Mouse (Mus musculus): ENCODE results near the gene Mdk. TPM values are rescaled to one million over a fixed set of nuclear protein-coding genes. Genes with fewer than 3 reads are reported as not detected.

The Mdk gene
- polyA plus RNA-seq, 1 experiment from 2014 or later = 293 TPM

GRCm38 (mm10) chr2:91945483-91945882 is 13.4 kb upstream of the Mdk start, which contains the start of gene Gm9821:
Gene Gm9821, plus strand, starts transcription at chr2:91945703.
- no peak within 1 kb of the TSS for H3K4me3 ChIP-seq
- no peaks in the 10 kb centered on the region for H3K27me3 ChIP-seq
- no peak for ATAC-seq (replicated peaks; ENCODE audit: insufficient number of reproducible peaks, insufficient read depth, low FRiP score, low read depth)
- peaks cover 17% of the 10 kb centered on the region for H3K36me3 ChIP-seq
- no peaks in the 10 kb centered on the region for H3K9me3 ChIP-seq (replicated peaks)
- no peak within 1 kb of the TSS for H3K9ac ChIP-seq
- 0 out of 2 replicates have a peak within 1 kb of the TSS, but pooled peaks have one; percentile 9 for H3K27ac ChIP-seq
- peaks cover 69% of the 10 kb centered on the region for H3K4me1 ChIP-seq (replicated peaks)
- 90% methylated on average over 18 of the region's 18 CpGs for WGBS
- H3K4me2 ChIP-seq = peak within 1 kb of the TSS; percentile 48

GRCm38 (mm10) chr2:91944170-91944950 is 12.3 kb upstream of the Mdk start:
- Histone ChIP-seq H3K27me3 (no peaks in the 10 kb centered on the region), H3K4me1 (replicated peaks) (peaks cover 57% of the 10 kb centered on the region), H3K4me3 (no peak overlapping the region), H3K27ac (0 out of 2 replicates have a peak overlapping the region, but pooled peaks have one; percentile 9), H3K9ac (no peak overlapping the region), H3K36me3 (peaks cover 28% of the 10 kb centered on the region), H3K9me3 (replicated peaks) (no peaks in the 10 kb centered on the region), H3K4me2 (0 out of 2 replicates have a peak overlapping the region, but pooled peaks have one; percentile 2)
- 43% methylated on average over 13 of the region's 13 CpGs for WGBS
- ATAC-seq (replicated peaks; ENCODE audit: insufficient number of reproducible peaks, insufficient read depth, low FRiP score, low read depth) = peak; percentile 58

- H3K9ac ChIP-seq = no peak overlapping the region
- no peak for ATAC-seq (replicated peaks; ENCODE audit: insufficient number of reproducible peaks, insufficient read depth, low FRiP score, low read depth)
- peaks cover 49% of the 10 kb centered on the region for H3K36me3 ChIP-seq
Measured at GRCm38 (mm10) chr2:91942356-91942755, 10.3 kb upstream of the Mdk start.

GRCm38 (mm10) chr2:91939303-91939935 is 7.3 kb upstream of the Mdk start:
- no peak overlapping the region for H3K9ac ChIP-seq
- H3K9me3 ChIP-seq (replicated peaks) = no peaks in the 10 kb centered on the region
- peaks cover 10% of the 10 kb centered on the region for H3K4me1 ChIP-seq (replicated peaks)
- WGBS = 85% methylated on average over 15 of the region's 15 CpGs
- H3K27ac ChIP-seq = no peak overlapping the region
- peaks cover 77% of the 10 kb centered on the region for H3K36me3 ChIP-seq
- no peak overlapping the region for H3K4me2 ChIP-seq
- no peaks in the 10 kb centered on the region for H3K27me3 ChIP-seq
- no peak for ATAC-seq (replicated peaks; ENCODE audit: insufficient number of reproducible peaks, insufficient read depth, low FRiP score, low read depth)
- H3K4me3 ChIP-seq = no peak overlapping the region

More at GRCm38 (mm10) chr2:91942356-91942755, 10.3 kb upstream of the Mdk start:
- Histone ChIP-seq H3K4me1 (replicated peaks) (peaks cover 37% of the 10 kb centered on the region), H3K4me2 (no peak overlapping the region), H3K27ac (no peak overlapping the region), H3K27me3 (no peaks in the 10 kb centered on the region), H3K9me3 (replicated peaks) (no peaks in the 10 kb centered on the region), H3K4me3 (no peak overlapping the region)
- 42% methylated on average over 6 of the region's 6 CpGs for WGBS

- no peak overlapping the region for H3K9ac ChIP-seq
- H3K27me3 ChIP-seq = no peaks in the 10 kb centered on the region
- H3K4me3 ChIP-seq = no peak overlapping the region
- WGBS = 93% methylated on average over 7 of the region's 7 CpGs
- no peak for ATAC-seq (replicated peaks; ENCODE audit: insufficient number of reproducible peaks, insufficient read depth, low FRiP score, low read depth)
- H3K27ac ChIP-seq = no peak overlapping the region
- no peaks in the 10 kb centered on the region for H3K9me3 ChIP-seq (replicated peaks)
- peaks cover 30% of the 10 kb centered on the region for H3K4me1 ChIP-seq (replicated peaks)
- H3K4me2 ChIP-seq = no peak overlapping the region
- peaks cover 72% of the 10 kb centered on the region for H3K36me3 ChIP-seq
Measured at GRCm38 (mm10) chr2:91936154-91936553, 4.1 kb upstream of the Mdk start.

- Histone ChIP-seq H3K4me3 (no peak overlapping the region), H3K9me3 (replicated peaks) (no peaks in the 10 kb centered on the region), H3K4me1 (replicated peaks) (peaks cover 40% of the 10 kb centered on the region), H3K4me2 (no peak overlapping the region), H3K9ac (no peak overlapping the region), H3K36me3 (peaks cover 63% of the 10 kb centered on the region), H3K27me3 (no peaks in the 10 kb centered on the region), H3K27ac (no peak overlapping the region)
- 88% methylated on average over 9 of the region's 9 CpGs for WGBS
- ATAC-seq (replicated peaks; ENCODE audit: insufficient number of reproducible peaks, insufficient read depth, low FRiP score, low read depth) = no peak
Measured at GRCm38 (mm10) chr2:91934826-91935525, 2.9 kb upstream of the Mdk start.

GRCm38 (mm10) chr2:91934016-91934415 is 1.9 kb upstream of the Mdk start:
- Histone ChIP-seq H3K9ac (no peak overlapping the region), H3K27me3 (peaks cover under 1% of the 10 kb centered on the region; the same call in 1 of the 2 replicates), H3K36me3 (peaks cover 53% of the 10 kb centered on the region), H3K4me1 (replicated peaks) (peaks cover 43% of the 10 kb centered on the region), H3K4me3 (no peak overlapping the region), H3K4me2 (no peak overlapping the region), H3K9me3 (replicated peaks) (no peaks in the 10 kb centered on the region), H3K27ac (no peak overlapping the region)
- no peak for ATAC-seq (replicated peaks; ENCODE audit: insufficient number of reproducible peaks, insufficient read depth, low FRiP score, low read depth)
- WGBS = 30% methylated on average over 8 of the region's 8 CpGs

GRCm38 (mm10) chr2:91933471-91933870 is 1.4 kb upstream of the Mdk start:
- H3K4me2 ChIP-seq = no peak overlapping the region
- H3K36me3 ChIP-seq = peaks cover 47% of the 10 kb centered on the region
- WGBS = 52% methylated on average over 9 of the region's 9 CpGs
- H3K27me3 ChIP-seq = peaks cover 6% of the 10 kb centered on the region; the same call in 1 of the 2 replicates
- H3K27ac ChIP-seq = peak overlapping the region; percentile 74; the same call in 1 of the 2 replicates
- H3K4me3 ChIP-seq = no peak overlapping the region
- H3K4me1 ChIP-seq (replicated peaks) = peaks cover 44% of the 10 kb centered on the region
- H3K9me3 ChIP-seq (replicated peaks) = no peaks in the 10 kb centered on the region
- no peak for ATAC-seq (replicated peaks; ENCODE audit: insufficient number of reproducible peaks, insufficient read depth, low FRiP score, low read depth)
- H3K9ac ChIP-seq = no peak overlapping the region

- H3K27me3 ChIP-seq = peaks cover 9% of the 10 kb centered on the region; the same call in 1 of the 2 replicates
- H3K4me3 ChIP-seq = no peak overlapping the region
- no peak overlapping the region for H3K9ac ChIP-seq
- no peaks in the 10 kb centered on the region for H3K9me3 ChIP-seq (replicated peaks)
- no peak overlapping the region for H3K4me2 ChIP-seq
- peak overlapping the region; percentile 74 for H3K27ac ChIP-seq
- peaks cover 41% of the 10 kb centered on the region for H3K36me3 ChIP-seq
- WGBS = 15% methylated on average over 6 of the region's 6 CpGs
- H3K4me1 ChIP-seq (replicated peaks) = peaks cover 50% of the 10 kb centered on the region
- no peak for ATAC-seq (replicated peaks; ENCODE audit: insufficient number of reproducible peaks, insufficient read depth, low FRiP score, low read depth)
Measured at GRCm38 (mm10) chr2:91932737-91933350, 747 bp upstream of the Mdk start.

GRCm38 (mm10) chr2:91931328-91932159 is 553 bp downstream of the Mdk start:
- peaks cover 28% of the 10 kb centered on the region for H3K36me3 ChIP-seq
- WGBS = 5% methylated on average over 50 of the region's 50 CpGs
- H3K27ac ChIP-seq = peak overlapping the region; percentile 74
- peak overlapping the region; percentile 76 for H3K4me2 ChIP-seq
- peak overlapping the region; percentile 58 for H3K4me3 ChIP-seq
- ATAC-seq (replicated peaks; ENCODE audit: insufficient number of reproducible peaks, insufficient read depth, low FRiP score, low read depth) = peak; percentile 45
- peaks cover 50% of the 10 kb centered on the region for H3K4me1 ChIP-seq (replicated peaks)
- peaks cover 12% of the 10 kb centered on the region; the same call in 1 of the 2 replicates for H3K27me3 ChIP-seq
- no peaks in the 10 kb centered on the region for H3K9me3 ChIP-seq (replicated peaks)
- peak overlapping the region; percentile 73 for H3K9ac ChIP-seq
